Mouse (Mus musculus) embryo, embryonic 10 days (tissue): ENCODE data around the gene Limk1.
"Not testable (repeated sequence)": the region's sequence is repeated elsewhere in the genome, so short reads cannot be mapped to it uniquely, and the experiment has no call there.

Experiments
- DNase-seq: peaks from one replicate; pipeline ENCODE4 v3.0.0-alpha.2; 2015; ENCODE audit warnings: low spot score

Limk1 gene

GRCm38 (mm10) chr5:134677491-134677890 is 10.9 kb downstream of the Limk1 start:
- no peak for DNase-seq

GRCm38 (mm10) chr5:134675956-134676759 is 12.2 kb downstream of the Limk1 start:
- DNase-seq, result peak; percentile 91

- DNase-seq, result no peak
These were observed 13.4 kb downstream of the Limk1 start for GRCm38 (mm10) chr5:134674977-134675376.

DNA sequence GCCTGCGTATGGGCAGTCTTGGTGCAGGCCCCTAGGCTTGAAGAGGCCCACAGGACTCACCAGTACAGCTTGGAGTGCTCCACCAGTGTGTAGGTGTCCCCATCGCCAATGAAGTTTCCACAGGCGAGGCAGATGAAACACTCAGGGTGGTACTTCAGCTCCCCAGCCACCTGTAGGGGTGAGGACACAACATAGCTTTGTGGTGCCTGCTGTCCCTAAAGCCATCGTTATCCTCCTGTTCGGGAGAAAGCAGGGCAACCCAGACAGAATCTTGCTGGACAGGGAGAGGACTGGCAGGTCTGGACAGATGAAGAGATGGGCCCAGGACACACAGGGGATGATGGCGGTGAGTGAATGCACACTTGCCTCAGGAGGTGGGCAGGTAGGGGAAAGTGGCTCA is 15.8 kb downstream of the Limk1 start:
- no peak for DNase-seq

- DNase-seq, result no peak
These were observed 16.2 kb downstream of the Limk1 start for GRCm38 (mm10) chr5:134672198-134672516.

DNA sequence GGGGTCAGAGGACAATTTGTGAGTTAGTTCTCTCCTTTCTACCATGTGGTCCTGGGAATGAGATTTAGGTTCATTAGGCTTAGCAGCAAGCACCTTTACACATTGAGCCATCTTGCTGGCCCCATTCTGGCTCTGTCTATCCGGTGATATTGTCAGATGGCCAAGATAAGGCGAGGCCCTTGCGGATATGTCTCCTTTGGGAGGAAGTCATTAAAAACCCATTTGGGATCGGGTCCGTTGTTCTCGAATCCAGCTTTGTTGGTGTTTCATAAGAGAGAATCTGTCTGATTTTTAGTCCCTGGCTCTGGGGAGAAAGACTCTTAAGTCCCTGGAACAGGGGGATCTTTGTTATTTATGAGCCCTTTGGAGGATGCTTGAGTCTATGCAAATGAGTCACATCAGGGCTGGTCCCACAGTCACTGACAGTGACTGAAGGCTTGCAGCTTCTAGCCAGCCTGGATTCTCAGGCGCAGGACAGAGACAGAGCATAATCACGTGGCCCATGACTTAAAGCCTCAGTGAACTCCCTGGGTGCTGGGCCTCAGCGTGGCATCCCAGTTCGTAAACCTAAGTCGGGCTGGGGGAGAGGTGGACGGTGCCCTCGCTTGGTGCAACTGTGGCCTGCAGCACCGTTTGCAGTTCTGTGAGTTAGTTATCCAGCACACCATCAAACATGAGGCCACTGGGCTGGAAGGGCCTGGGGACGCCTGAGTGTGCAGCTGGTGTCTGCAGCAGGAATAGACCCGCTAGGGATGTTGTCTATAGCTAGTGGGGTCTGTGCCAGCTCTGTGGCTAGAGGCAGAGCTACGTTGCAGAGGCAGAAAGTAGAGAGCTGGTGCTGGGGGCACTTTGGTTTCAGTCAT is 16.8 kb downstream of the Limk1 start:
- no peak for DNase-seq

- no peak for DNase-seq
These were observed 19.2 kb downstream of the Limk1 start for GRCm38 (mm10) chr5:134669001-134669708.

DNA sequence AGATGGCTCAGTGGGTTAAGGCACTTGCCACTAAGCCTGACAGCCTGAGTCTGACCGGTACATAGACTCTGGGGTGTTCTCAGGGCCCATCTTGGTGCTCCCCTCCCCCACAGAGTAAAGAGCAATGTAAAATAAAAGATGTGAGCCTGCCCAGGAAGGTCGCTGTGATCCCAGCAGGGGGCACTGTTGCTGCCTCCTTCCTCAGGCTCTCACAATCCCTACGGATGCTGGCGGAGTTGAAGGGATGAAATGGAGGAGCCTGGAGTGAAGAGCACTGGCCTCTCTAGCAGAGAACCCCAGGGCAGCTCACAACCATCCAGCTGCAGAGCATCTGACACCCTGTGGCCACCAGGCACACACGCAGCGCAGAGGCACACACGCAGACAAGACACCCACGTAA is 19.9 kb downstream of the Limk1 start:
- DNase-seq, result peak; percentile 75

GRCm38 (mm10) chr5:134656708-134657107 is 31.7 kb downstream of the Limk1 start:
- DNase-seq, result no peak

GRCm38 (mm10) chr5:134652015-134652414 is 36.4 kb downstream of the Limk1 start:
- DNase-seq, result no peak

- DNase-seq, result peak; percentile 58
These were observed 37.5 kb downstream of the Limk1 start for GRCm38 (mm10) chr5:134650926-134651325.

GRCm38 (mm10) chr5:134648976-134649375 is 39.4 kb downstream of the Limk1 start:
- not testable (repeated sequence) for DNase-seq

GRCm38 (mm10) chr5:134647394-134647793 is 41.0 kb downstream of the Limk1 start:
- no peak for DNase-seq

GRCm38 (mm10) chr5:134646461-134646860 is 41.9 kb downstream of the Limk1 start:
- DNase-seq, result no peak

GRCm38 (mm10) chr5:134644643-134645118 is 43.7 kb downstream of the Limk1 start:
- no peak for DNase-seq

- no peak for DNase-seq
These were observed 44.3 kb downstream of the Limk1 start for GRCm38 (mm10) chr5:134644121-134644520.

DNA sequence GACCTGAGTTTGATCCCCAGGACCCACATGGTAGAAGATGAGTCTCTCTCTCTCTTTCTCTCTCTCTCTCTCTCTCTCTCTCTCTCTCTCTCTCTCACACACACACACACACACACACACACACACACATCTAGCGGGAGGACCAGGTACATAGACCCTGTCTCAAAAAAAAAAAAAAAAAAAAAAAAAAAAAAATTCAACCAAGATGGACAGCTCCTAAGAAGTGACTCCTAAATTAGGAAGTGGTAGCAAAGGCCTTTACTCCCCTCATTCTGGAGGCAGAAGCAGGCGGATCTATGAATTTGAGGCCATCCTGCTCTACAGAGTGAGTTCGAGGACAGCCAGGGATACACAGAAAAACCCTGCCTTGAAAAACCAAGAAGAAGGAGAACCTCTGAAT is 48.0 kb downstream of the Limk1 start:
- no peak for DNase-seq

- DNase-seq, result peak; percentile 96
These were observed 49.1 kb downstream of the Limk1 start, which contains the start of gene Eif4h for GRCm38 (mm10) chr5:134639269-134639682. TSS of gene Eif4h (minus strand) at chr5:134639490.

- peak; percentile 23 for DNase-seq
These were observed 49.7 kb downstream of the Limk1 start for GRCm38 (mm10) chr5:134638461-134639268.

DNA sequence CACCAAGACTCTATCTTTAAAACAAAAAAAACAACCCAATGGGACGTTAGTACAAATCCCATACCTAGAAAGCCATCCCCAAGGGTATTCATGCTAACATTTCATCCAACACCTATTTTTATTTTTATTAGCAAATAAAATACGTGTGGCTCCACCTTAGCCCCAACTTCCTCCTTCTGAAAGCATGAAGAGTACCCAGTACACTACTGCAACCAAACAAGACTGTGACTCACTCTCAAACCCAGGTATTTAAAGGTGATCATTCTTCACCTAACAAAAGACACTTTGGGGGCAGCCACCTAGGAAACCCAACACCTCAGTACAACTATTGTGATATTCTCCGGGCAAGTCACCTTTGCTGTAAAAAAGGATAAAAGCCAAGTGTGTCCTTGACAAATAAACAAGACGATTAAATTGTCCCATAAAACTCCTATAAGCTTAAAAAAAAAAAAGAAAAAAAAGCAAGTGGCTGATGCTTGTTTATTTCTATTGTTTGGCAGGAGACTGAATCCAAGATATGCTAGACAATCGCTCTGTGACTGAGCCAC is 50.5 kb downstream of the Limk1 start:
- no peak for DNase-seq

GRCm38 (mm10) chr5:134632841-134633240 is 55.6 kb downstream of the Limk1 start:
- no peak for DNase-seq
